18 mouse cellular contexts compared by ENCODE assay signal in the genomic region with DNA sequence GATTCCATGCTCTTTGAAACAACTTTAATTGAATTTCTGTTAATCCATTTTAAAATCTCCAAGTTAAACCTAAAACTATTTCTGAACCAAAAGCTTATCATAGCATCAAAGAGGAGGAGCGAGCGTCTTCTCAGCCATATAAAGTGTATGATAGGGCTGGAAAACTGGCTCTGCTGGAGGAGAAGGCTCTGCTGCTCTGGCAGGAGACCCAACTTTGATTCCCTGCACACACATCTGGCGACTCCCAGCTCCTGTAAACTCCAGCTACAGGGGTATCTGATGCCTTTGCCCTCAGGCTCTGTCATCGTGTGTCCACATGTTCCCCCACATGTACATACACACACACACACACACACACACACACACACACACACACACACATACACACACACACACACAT.
"Had no signal": no experiment of that assay in that cellular context is flagged by ENCODE, and none has a peak within 500 bp of the region (broad histone marks: within the 10 kb centered on the region; RNA-seq: fewer than 3 reads in every experiment).

No protein-coding gene starts in this region.

- H3K36me3 ChIP-seq: kidney, embryonic 15.5 days; liver, embryonic 13.5 days; neural tube, embryonic 13.5 days had no signal

- H3K4me3 ChIP-seq: kidney, embryonic 15.5 days; liver, embryonic 13.5 days; neural tube, embryonic 13.5 days had no signal

- H3K4me1 ChIP-seq: kidney, embryonic 15.5 days; liver, embryonic 13.5 days; neural tube, embryonic 13.5 days had no signal

- H3K27ac ChIP-seq: kidney, embryonic 15.5 days; liver, embryonic 13.5 days; neural tube, embryonic 13.5 days had no signal

- H3K27me3 ChIP-seq: kidney, embryonic 15.5 days; liver, embryonic 13.5 days; neural tube, embryonic 13.5 days had no signal

- H3K4me2 ChIP-seq: kidney, embryonic 15.5 days; liver, embryonic 13.5 days; midbrain, embryonic 11.5 days; neural tube, embryonic 13.5 days had no signal

- DNase-seq: kidney, adult 11 months; kidney, adult 8-10 months; kidney, postnatal 10 days; kidney, postnatal 36 days; layer of hippocampus, postnatal 36 days; liver, embryonic 13.5 days; lung, adult 2 months; lung, postnatal 14 days; lung, postnatal 4 days; midbrain, embryonic 14.5 days; retina, postnatal 1 day; right cerebral cortex, postnatal 25 days; spleen, adult 18-20 months; thymus, adult 18-20 months; thymus, postnatal 4 days had no signal

- H3K9me3 ChIP-seq: kidney, embryonic 15.5 days; liver, embryonic 13.5 days; neural tube, embryonic 13.5 days had no signal

- H3K9ac ChIP-seq: kidney, embryonic 15.5 days; liver, embryonic 13.5 days; neural tube, embryonic 13.5 days had no signal
